Mouse (Mus musculus): ENCODE data around the gene 4933436I01Rik.

Gene 4933436I01Rik

GRCm38 (mm10) chrX:67921350-67921749, at the start of gene 4933436I01Rik:
Gene 4933436I01Rik (minus strand): TSS chrX:67921450.
- DNase-seq (ENCODE audit: low read depth, low spot score) = no peak

DNA sequence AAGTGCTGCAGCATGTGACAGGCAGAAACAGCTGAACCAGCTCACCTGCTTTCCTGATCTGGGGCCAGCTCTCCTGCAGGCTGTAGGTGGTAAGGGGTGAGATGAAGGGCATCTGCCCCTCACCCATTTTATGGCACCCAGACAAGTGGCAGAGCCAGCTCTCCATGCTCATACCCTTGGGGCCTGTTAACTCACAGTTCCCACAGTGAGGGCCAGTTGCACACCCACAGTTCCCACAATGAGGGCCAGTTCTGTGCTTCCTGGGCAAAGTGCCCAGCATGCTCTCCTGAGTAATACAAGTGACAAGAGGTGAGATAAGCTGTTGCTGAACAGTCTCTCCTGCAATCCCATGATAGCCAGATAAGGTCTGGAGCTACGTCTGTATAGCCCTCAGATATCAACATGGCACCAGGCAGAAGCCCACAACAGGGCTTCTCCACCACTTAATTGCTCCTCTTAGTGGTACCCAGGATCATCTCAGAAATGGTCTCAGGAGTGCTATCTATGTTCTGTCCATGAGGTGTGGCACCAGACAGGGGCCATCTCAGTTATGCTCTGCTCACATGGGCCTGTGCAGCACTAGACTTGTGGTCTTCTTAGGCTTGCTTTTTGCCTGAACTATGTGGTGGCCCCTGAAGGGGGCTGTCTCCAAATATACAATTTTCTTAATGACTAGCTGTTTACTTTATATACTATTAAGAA, 3.7 kb upstream of the 4933436I01Rik start:
- DNase-seq (ENCODE audit: low read depth, low spot score) = no peak

DNA sequence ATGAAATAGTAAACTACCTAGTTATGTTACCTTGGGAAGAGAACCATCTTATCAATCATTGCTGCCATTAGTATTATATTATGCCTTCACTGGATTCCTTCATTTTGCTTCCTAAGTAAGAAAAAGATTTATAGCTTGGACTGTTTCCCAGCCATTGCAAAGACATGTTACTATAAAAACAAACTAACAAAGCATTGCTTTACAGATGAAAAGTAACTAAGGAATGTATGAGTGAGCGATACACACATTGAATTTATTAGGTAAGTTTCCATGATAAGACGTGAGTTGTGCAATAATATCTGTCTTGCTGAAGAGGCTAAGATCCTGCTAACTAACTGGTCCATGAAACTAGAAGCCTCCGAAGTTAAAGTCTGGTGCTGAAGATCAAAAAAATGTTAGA, 37.8 kb downstream of the 4933436I01Rik start:
- no peak for DNase-seq (ENCODE audit: low read depth, low spot score)
